Mouse (Mus musculus) heart, adult 2 months (tissue): ENCODE data around the gene Rnf135.

Source experiments
- CTCF ChIP-seq: fragments of 200-600 bp; IDR thresholded peaks from 2 replicates; pipeline ENCODE4 v1.8.1; 2022; ENCODE audit warnings: antibody characterized with exemption, mild to moderate bottlenecking, moderate library complexity
- EP300 ChIP-seq: fragments of 200-500 bp; IDR thresholded peaks from 2 replicates; pipeline ENCODE4 v1.6.1; 2011; ENCODE audit warnings: low read depth, low read length, control low read depth; ENCODE audit not compliant: insufficient read depth
- POLR2A ChIP-seq: fragments of 200-500 bp; IDR thresholded peaks from 2 replicates; pipeline ENCODE4 v1.6.1; 2011; ENCODE audit warnings: mild to moderate bottlenecking, low read depth, low read length, control low read depth; ENCODE audit not compliant: insufficient read depth

DNA sequence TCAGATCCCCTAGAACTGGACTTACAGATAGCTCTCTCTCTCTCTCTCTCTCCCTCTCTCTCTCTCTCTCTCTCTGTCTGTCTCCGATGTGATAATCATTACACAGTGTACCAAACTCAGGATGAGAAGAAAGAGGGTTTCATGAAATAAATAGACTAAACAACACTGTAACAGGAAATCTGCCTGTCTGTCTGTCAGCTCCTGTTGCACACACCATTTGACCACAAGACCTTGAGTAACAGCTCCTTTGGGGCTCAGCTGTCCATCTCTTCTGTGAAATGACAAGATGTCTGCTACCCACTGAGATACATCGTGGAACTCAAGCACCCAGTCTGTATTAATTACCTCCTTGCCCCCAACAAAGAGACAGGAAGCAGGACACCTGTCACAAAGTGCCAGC is 32.1 kb upstream of the Rnf135 start:
- TF ChIP-seq POLR2A (no peak), CTCF (no peak), EP300 (no peak)
